Mouse (Mus musculus): ENCODE data around the gene Ndufc2.

Ndufc2 gene

GRCm38 (mm10) chr7:97411575-97411974 lies 11.8 kb downstream of the Ndufc2 start:
- DNase-seq (ENCODE audit: low read depth, low spot score) = no peak
- H3K36me3 ChIP-seq (ENCODE audit: control insufficient read depth, insufficient read depth, low read length, poor library complexity, severe bottlenecking) = peaks cover 10% of the 10 kb centered on the region
- H3K27me3 ChIP-seq (ENCODE audit: control insufficient read depth, insufficient read depth, low read length, poor library complexity, severe bottlenecking) = no peaks in the 10 kb centered on the region

DNA sequence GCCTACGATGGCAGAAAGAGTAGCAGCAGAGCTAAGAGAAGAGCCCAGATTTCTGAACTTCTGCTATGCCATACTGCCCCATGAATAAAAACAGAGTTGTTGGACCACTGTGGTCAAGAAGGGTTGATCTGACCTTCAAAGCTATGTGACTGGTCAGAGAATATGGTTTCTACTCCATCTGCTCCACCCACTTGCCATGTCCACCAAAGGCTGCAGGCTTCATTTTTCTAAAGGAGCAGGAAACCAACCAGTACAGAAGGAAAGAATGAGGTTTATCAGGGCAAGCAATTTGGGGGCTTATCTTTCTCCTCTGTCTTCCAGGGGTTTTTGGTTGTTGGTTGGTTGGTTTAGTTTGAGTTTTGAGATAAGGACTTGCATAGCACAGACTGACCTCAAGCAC lies 14.2 kb downstream of the Ndufc2 start:
- no peaks in the 10 kb centered on the region for H3K27me3 ChIP-seq (ENCODE audit: control insufficient read depth, insufficient read depth, low read length, poor library complexity, severe bottlenecking)

DNA sequence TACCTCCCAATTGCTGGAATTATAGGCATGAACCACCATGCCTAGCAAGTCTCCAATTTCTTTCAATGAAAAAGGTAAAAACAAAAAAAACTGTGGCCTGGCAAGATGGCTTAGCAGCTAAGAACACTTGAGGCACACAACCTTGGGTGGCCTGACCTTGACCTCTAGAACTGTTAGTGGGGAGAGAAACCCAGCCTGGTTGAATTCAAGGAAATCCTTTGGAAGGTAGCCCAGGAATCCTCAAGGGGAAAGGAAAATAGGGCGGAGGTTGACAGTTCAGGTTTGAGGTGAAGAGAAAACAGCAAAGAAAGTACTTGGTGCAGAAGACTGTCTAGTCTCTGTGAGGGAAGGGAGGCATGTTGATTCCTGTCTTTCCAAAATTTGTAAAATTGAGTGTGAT lies 14.6 kb downstream of the Ndufc2 start:
- Histone ChIP-seq H3K27me3 (ENCODE audit: control insufficient read depth, insufficient read depth, low read length, poor library complexity, severe bottlenecking) (no peaks in the 10 kb centered on the region), H3K36me3 (ENCODE audit: control insufficient read depth, insufficient read depth, low read length, poor library complexity, severe bottlenecking) (no peaks in the 10 kb centered on the region; the same call in 1 of the 2 replicates)
- DNase-seq (ENCODE audit: low read depth, low spot score) = no peak

More for the DNA sequence above, 14.2 kb downstream of the Ndufc2 start:
- no peak for DNase-seq (ENCODE audit: low read depth, low spot score)
- no peaks in the 10 kb centered on the region; the same call in 1 of the 2 replicates for H3K36me3 ChIP-seq (ENCODE audit: control insufficient read depth, insufficient read depth, low read length, poor library complexity, severe bottlenecking)

DNA sequence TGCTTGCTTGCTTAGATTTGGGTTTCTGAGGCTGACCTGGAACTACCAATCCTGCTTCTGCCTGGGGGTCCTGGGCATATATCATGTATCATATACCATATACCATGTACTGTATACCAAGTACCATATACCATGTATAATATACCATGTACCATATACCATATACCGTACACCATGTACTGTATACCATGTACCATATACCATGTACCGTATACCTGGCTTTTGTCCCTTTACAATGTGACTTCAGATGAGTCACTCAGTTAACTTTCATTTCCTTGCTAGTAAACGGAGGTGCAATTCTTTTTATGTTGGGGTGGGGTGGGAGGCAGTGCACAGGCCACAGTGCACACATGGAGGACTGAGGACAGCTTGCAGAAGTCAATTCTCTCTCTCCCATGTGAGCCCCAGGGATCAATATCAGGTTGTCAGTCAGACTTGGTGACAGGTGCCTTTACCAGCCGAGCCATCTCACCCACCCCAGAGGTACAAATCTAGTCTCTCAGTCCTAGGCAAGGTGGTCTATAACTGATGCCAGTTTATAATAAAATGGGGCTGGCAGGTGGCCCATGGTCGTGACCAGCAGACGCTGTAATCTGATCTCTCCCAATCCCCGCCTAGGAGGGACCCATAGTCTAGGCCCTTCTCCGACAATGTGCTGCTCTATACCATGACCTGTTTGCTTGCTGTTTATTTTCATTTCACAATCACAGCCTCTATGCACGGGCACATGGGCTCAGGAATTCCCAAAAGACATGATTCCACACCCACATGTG lies 15.3 kb downstream of the Ndufc2 start:
- no peak for DNase-seq (ENCODE audit: low read depth, low spot score)
- Histone ChIP-seq H3K36me3 (ENCODE audit: control insufficient read depth, insufficient read depth, low read length, poor library complexity, severe bottlenecking) (no peaks in the 10 kb centered on the region; the same call in 1 of the 2 replicates), H3K27me3 (ENCODE audit: control insufficient read depth, insufficient read depth, low read length, poor library complexity, severe bottlenecking) (no peaks in the 10 kb centered on the region)

- DNase-seq (ENCODE audit: low read depth, low spot score) = no peak
- H3K36me3 ChIP-seq (ENCODE audit: control insufficient read depth, insufficient read depth, low read length, poor library complexity, severe bottlenecking) = no peaks in the 10 kb centered on the region
- H3K27me3 ChIP-seq (ENCODE audit: control insufficient read depth, insufficient read depth, low read length, poor library complexity, severe bottlenecking) = no peaks in the 10 kb centered on the region
Measured at GRCm38 (mm10) chr7:97416473-97416872, 16.7 kb downstream of the Ndufc2 start.

GRCm38 (mm10) chr7:97416906-97417777 lies 17.3 kb downstream of the Ndufc2 start, which contains the start of gene Thrsp:
Gene Thrsp (minus strand): TSS chr7:97417730.
- no peaks in the 10 kb centered on the region for H3K27me3 ChIP-seq (ENCODE audit: control insufficient read depth, insufficient read depth, low read length, poor library complexity, severe bottlenecking)
- H3K36me3 ChIP-seq (ENCODE audit: control insufficient read depth, insufficient read depth, low read length, poor library complexity, severe bottlenecking) = no peaks in the 10 kb centered on the region
- no peak for DNase-seq (ENCODE audit: low read depth, low spot score)

GRCm38 (mm10) chr7:97418717-97419116 lies 18.9 kb downstream of the Ndufc2 start:
- no peaks in the 10 kb centered on the region for H3K27me3 ChIP-seq (ENCODE audit: control insufficient read depth, insufficient read depth, low read length, poor library complexity, severe bottlenecking)
- H3K36me3 ChIP-seq (ENCODE audit: control insufficient read depth, insufficient read depth, low read length, poor library complexity, severe bottlenecking) = no peaks in the 10 kb centered on the region
- no peak for DNase-seq (ENCODE audit: low read depth, low spot score)

DNA sequence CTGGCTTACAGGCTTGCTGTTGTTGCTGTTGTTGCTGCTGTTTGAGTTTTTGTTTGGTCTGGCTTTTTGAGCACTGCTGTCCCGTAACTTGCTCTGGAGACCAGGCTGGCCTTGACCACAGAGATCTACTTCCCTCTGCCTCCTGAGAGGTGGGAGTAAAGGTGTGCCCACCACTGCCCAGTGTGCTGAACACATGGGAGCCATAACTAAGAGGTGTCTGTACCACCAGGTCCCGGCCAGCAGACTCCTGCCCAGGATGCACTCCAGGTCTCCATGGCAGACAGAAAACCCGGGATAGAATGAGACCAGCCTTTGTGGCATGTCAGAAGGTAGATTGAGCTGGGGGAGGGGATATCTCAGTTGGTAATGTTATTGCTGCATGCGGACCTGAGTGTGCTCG lies 19.4 kb downstream of the Ndufc2 start:
- Histone ChIP-seq H3K27me3 (ENCODE audit: control insufficient read depth, insufficient read depth, low read length, poor library complexity, severe bottlenecking) (no peaks in the 10 kb centered on the region), H3K36me3 (ENCODE audit: control insufficient read depth, insufficient read depth, low read length, poor library complexity, severe bottlenecking) (no peaks in the 10 kb centered on the region)
- DNase-seq (ENCODE audit: low read depth, low spot score) = no peak

DNA sequence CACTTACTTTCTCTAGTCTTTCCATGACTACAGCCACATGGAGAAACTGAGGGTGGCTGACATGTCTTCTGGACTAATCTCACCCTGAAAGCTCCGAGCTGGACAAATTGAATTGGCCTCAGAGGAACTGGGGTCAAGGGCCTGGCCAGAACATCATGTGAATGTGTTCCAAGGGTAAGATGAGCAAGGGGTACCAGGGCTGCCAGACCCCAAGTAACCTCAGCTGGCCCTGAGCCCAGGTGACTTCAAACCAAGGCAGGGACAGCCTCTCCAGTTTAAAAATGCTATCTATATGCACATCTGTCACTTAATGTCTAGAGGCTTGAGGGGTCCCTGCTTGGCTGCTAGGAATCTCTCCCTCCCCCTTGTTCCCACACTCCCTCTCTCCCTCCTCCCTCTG lies 20.6 kb downstream of the Ndufc2 start:
- no peaks in the 10 kb centered on the region for H3K36me3 ChIP-seq (ENCODE audit: control insufficient read depth, insufficient read depth, low read length, poor library complexity, severe bottlenecking)
- no peaks in the 10 kb centered on the region for H3K27me3 ChIP-seq (ENCODE audit: control insufficient read depth, insufficient read depth, low read length, poor library complexity, severe bottlenecking)
- no peak for DNase-seq (ENCODE audit: low read depth, low spot score)

DNA sequence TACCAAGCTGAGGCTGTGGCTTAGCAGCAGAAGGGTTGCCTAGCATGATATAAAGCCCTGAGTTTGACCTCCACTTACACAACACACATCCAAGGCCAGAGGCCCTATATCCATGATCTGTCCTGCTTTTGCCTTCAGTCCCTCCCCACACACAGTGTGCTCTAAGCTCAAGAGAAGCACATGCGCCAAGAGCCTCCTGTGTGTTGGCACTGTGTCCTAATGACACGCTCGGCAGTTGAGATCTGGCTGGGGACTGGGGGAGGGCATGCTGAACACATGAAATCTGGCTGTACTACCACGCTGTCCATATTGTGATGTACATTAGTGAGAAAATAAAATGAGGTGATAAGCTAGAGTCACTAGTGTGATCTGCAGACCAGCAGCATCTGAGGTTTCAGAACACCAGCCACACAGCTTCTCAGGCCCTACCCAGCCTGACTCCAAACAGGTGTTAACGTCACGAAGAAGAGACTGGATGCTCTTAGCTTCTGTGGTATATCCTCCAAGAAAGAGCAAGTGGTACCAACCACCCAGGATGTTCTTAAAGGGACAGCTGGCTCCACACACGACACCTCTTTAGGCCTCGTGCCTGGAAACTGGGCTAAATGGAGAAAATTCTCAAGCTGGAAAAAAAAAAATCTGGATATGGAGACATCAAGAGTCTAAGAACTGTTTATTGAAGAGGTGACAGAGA lies 21.3 kb downstream of the Ndufc2 start:
- no peaks in the 10 kb centered on the region for H3K27me3 ChIP-seq (ENCODE audit: control insufficient read depth, insufficient read depth, low read length, poor library complexity, severe bottlenecking)
- DNase-seq (ENCODE audit: low read depth, low spot score) = no peak

DNA sequence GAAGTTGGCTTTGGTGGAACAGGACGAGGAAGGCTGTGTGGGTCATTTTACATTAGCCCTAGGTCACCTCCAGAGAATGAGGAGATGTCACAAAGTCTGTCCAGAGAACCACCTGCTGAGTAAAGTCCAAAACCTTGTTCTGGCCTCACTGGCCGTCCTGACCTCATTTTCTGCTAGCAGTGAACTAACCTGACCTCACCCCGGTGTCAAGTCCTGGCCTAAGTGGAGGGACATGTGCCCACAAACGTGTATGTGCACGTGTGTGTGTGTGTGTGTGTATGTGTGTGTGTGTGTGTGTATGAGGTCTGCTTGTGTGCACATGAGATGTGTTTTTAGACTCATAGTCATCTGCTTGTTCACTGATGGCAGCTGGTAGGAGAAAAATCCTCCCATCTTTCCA lies 24.0 kb downstream of the Ndufc2 start:
- Histone ChIP-seq H3K27me3 (ENCODE audit: control insufficient read depth, insufficient read depth, low read length, poor library complexity, severe bottlenecking) (no peaks in the 10 kb centered on the region), H3K36me3 (ENCODE audit: control insufficient read depth, insufficient read depth, low read length, poor library complexity, severe bottlenecking) (no peaks in the 10 kb centered on the region)

More for the DNA sequence above, 21.3 kb downstream of the Ndufc2 start:
- no peaks in the 10 kb centered on the region for H3K36me3 ChIP-seq (ENCODE audit: control insufficient read depth, insufficient read depth, low read length, poor library complexity, severe bottlenecking)

GRCm38 (mm10) chr7:97424621-97425245 lies 24.9 kb downstream of the Ndufc2 start:
- DNase-seq (ENCODE audit: low read depth, low spot score) = peak; percentile 91
- no peaks in the 10 kb centered on the region for H3K36me3 ChIP-seq (ENCODE audit: control insufficient read depth, insufficient read depth, low read length, poor library complexity, severe bottlenecking)
- no peaks in the 10 kb centered on the region for H3K27me3 ChIP-seq (ENCODE audit: control insufficient read depth, insufficient read depth, low read length, poor library complexity, severe bottlenecking)

More for the DNA sequence above, 24.0 kb downstream of the Ndufc2 start:
- DNase-seq (ENCODE audit: low read depth, low spot score) = no peak

GRCm38 (mm10) chr7:97426566-97426965 lies 26.8 kb downstream of the Ndufc2 start:
- H3K27me3 ChIP-seq (ENCODE audit: control insufficient read depth, insufficient read depth, low read length, poor library complexity, severe bottlenecking) = no peaks in the 10 kb centered on the region
- DNase-seq (ENCODE audit: low read depth, low spot score) = no peak

GRCm38 (mm10) chr7:97427296-97427695 lies 27.5 kb downstream of the Ndufc2 start:
- DNase-seq (ENCODE audit: low read depth, low spot score) = no peak
- H3K27me3 ChIP-seq (ENCODE audit: control insufficient read depth, insufficient read depth, low read length, poor library complexity, severe bottlenecking) = no peaks in the 10 kb centered on the region
- H3K36me3 ChIP-seq (ENCODE audit: control insufficient read depth, insufficient read depth, low read length, poor library complexity, severe bottlenecking) = no peaks in the 10 kb centered on the region

More at GRCm38 (mm10) chr7:97426566-97426965, 26.8 kb downstream of the Ndufc2 start:
- no peaks in the 10 kb centered on the region for H3K36me3 ChIP-seq (ENCODE audit: control insufficient read depth, insufficient read depth, low read length, poor library complexity, severe bottlenecking)

Measured in splenic B cell, adult 2 months (primary cell).